Mouse (Mus musculus): ENCODE results near the gene Gm3629.
"Not testable (repeated sequence)": the region's sequence is repeated elsewhere in the genome, so short reads cannot be mapped to it uniquely, and the experiment has no call there.

The Gm3629 gene

GRCm38 (mm10) chr14:6590513-6590912 lies at the start of gene Gm3629:
Gene Gm3629, minus strand, starts transcription at chr14:6590613.
- not testable (repeated sequence) for DNase-seq (ENCODE audit: low spot score)

- not testable (repeated sequence) for DNase-seq (ENCODE audit: low spot score)
Observed at GRCm38 (mm10) chr14:6622318-6622717, 31.9 kb upstream of the Gm3629 start, which contains the start of gene Gm3460. Gene Gm3460, minus strand, starts transcription at chr14:6622418.

GRCm38 (mm10) chr14:6606436-6606835 lies 16.0 kb upstream of the Gm3629 start:
- DNase-seq (ENCODE audit: low spot score): peak; percentile 4

- peak; percentile 4 for DNase-seq (ENCODE audit: low spot score)
Observed at GRCm38 (mm10) chr14:6605004-6605403, 14.6 kb upstream of the Gm3629 start.

- DNase-seq (ENCODE audit: low spot score): peak; percentile 1
Observed at GRCm38 (mm10) chr14:6604551-6604950, 14.1 kb upstream of the Gm3629 start.

- not testable (repeated sequence) for DNase-seq (ENCODE audit: low spot score)
Observed at GRCm38 (mm10) chr14:6537190-6537589, 53.2 kb downstream of the Gm3629 start, which contains the start of gene Gm8356. Gene Gm8356, minus strand, starts transcription at chr14:6537290.

Measured in layer of hippocampus, adult 11-12 months (tissue).